Mouse (Mus musculus): ENCODE measurements at regions not wholly inside any gene's neighbourhood (a gene's known extent, or its start where the extent isn't known, plus 50 kb on each side); places are given as distances from the start of the nearest gene placed in this dataset.

- no peak for TF ChIP-seq CTCF (IDR thresholded peaks at IDR 0.05; ENCODE audit: low read depth)
- no peak for TF ChIP-seq EP300 (IDR thresholded peaks at IDR 0.05; ENCODE audit: low read depth)
These were observed 246.5 kb upstream of the Pik3r1 start for GRCm38 (mm10) chr13:102014514-102014913.

All from liver, postnatal 0 days (tissue).